Mouse (Mus musculus): ENCODE results near the gene Xpo4.
"Not testable (repeated sequence)": the region's sequence is repeated elsewhere in the genome, so short reads cannot be mapped to it uniquely, and the experiment has no call there.

Gene Xpo4

DNA sequence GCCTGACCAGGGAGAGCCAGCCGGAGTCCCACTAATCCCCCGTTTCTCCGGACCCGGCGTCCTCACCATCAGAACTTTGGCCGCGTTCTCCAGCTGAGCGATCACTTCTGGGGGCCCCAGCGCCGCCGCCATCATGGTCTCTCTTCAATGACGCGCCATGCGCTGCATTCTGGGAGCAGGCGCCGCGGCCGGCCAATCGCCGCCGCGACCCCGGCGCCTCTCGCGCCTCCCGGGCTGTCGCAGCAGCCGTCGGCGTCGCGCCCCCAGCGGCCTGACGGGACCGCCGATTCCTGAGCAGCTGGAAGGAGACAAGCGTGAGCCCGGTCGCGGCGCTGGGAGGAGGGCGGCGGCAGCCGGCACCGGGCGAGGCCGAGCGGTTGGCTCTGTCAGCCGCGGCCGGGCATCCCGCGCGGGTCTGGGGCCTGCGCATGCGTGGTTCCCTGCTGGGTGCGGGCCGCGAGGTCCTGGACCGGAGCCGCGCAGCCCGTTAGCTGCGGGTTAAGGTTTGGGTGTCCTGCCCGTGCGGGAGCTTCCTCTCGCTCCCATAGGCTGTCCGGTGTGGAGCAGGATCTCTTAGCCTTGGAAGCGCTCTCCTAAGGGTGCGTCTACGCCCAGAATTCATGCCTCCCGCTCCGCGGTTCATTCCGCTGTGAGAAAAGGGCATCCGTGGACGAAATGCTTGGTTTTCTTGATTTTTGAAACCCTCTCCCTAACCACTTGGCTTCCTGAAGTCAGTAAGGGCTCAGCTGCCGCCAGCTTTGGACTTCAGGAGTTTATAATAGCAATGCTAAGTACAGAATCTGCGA is at the start of gene Xpo4:
Gene Xpo4, minus strand, starts transcription at position 609 of the 806 bp plus-strand sequence.
- peak; percentile 90 for DNase-seq

DNA sequence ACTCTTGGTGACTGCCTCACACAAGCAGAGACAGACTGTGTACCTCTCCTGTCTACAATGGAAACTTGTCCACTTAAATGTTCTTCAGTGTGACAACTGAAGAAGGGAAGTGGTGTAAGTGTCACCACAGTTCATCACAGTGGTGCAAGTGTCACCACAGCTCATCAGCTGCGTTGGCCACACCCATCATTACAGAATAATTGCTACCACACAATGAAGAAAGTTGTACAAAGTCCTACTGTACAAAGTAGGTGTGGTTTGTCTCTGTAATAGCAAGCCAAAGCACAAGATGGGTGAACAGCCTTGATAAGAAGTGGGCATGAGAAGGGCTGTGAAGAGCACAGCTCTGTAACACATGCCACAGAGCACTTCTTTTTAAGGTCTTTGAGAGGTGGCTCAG is 47.7 kb upstream of the Xpo4 start:
- no peak for DNase-seq

DNA sequence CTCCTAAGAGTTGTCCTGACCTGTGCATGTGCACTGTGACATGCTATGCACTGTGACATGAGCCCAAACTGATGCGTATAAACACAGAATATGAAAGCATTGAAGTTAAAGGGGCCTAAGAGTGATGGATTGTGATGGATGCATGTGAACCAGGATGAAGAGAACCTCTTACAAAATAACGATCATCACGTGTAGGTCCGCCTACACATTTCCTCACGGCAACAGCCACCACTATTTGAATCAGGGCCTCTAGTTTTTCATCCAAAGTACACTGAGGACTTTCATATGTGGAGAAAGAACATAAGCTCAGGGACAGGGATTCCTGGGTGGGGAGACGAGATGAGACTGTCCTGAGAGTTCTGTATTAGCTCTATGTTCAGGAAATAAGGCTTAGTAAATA is 45.8 kb upstream of the Xpo4 start:
- DNase-seq: no peak

DNA sequence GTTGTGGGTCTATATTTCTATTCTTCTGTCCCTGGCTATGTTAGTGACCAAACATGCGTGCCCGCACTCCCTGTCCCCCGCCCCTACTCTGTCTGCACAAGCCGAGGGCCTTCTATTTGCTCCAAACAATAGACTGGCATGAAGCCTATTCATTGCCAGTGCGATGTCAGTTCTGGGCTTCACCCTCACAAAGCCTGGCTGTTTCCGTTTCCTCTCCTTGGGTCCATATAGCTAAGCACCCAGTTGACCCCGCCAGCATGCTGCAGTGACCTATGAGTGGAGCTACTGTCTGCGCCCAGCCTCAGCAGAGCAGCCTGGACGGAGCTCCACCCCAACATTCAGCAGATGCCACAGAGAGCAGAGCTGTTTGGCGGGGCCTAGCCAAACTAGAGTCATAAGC is 43.9 kb upstream of the Xpo4 start:
- DNase-seq: peak; percentile 63

DNA sequence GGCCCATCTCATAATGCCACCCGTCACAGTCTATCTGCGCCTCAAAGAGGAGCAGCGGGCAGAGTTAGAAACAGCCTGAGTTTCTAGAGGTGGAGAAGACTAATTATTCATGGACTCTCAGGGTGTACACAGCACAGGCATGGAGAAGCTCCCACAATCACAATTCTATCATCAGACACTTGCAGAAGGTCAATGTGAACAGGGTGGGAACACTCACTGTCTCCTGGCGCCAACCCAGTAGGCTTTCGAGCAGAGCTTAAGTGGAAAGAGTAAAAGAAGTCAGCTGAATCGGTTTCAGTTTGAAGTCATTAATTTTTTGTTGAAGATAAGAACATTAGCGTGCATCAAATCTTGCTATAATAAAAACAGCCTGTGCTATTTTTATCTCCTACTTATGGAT is 43.4 kb upstream of the Xpo4 start:
- peak; percentile 48 for DNase-seq

DNA sequence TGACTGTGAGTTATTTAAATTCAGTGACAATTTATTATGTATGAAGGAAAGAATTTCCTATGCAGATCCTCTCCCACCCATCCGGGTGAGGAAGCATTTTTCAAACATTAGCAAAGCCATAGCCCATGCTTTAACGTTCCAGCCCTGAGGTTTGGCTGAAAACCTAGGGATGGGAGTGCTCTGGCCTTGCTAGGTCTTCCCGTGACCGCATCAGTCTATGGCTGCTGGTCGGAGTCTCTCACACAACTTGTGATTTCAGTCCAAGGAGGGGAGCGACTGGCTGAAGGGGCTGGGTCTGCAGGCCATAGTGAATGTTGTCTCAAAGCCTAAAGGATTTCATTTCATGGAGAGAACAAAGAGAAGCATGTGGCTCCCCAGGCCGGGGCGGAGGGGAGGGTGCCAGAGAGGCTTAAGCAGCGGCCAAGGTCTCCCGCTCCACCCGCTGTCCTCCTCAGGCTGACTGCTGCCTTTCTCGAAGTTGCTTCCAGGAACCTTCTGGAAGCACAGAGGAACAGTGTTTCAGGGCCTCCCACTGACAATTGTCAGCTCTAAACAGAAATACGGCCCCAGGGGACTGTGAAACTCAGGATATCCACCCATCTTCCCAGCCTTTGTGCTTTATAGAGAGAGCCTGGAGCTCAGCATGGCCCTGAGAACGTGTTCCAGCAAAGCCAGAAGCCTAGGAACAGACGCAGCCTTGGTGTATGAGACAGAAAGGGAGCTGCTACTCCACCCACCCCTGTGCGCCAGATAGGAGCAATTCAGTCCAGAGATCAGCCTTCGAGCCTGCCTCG is 42.1 kb upstream of the Xpo4 start:
- peak; percentile 48 for DNase-seq

DNA sequence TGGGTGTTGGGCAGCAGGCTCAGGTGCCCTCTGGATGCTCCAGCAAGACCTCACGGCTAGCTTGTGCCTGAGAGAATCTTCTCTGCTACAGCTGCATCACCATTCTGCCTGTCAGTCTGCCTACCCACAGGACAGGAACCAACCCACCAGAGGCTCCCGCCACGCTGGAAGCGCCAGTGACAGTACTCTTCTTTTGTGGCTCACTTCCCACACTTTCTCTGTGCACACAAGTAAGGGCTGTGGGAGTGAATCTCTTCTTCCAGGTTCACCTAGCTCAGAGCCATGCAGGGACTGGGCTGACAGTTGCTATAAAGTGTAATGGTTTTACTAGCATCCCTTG is 41.5 kb upstream of the Xpo4 start:
- no peak for DNase-seq

DNA sequence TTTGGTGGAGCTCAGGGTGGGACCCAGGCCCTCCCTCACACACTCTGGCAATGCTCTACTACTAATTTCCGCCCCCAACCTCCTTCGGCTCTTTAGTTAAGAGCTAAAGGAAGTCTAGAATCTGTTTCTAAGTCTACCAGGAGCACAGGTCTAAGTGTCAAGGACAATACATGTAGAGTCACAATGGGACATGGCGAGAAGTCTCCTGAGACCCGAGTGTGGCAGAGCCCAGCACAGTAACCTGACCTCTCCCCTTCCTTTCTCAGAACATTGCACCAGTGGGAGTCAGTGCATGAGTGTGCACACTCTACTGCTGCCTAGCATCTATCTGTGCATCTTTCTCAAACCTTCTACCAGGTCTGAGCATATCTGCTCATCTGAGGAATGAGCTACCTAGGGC is 40.5 kb upstream of the Xpo4 start:
- no peak for DNase-seq

DNA sequence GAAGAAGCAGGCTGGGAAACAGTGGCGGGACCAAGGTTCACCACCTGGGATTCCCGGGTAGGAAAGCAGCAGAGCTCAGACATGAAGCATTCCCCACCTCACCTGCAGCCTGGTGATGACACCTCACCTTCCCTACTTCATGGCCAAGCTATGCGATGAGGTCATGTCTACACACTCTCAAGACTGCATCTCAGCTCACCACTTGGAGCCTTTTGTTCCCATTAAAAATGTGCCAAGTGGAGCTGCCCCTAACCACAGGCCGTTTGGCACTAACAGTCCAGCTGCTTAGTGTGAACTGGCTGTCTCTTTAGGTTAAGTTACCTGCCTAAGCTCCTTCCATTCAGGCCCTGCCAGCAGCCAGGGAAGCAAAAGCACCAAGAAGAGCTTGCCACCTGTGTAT is 39.8 kb upstream of the Xpo4 start:
- no peak for DNase-seq

DNA sequence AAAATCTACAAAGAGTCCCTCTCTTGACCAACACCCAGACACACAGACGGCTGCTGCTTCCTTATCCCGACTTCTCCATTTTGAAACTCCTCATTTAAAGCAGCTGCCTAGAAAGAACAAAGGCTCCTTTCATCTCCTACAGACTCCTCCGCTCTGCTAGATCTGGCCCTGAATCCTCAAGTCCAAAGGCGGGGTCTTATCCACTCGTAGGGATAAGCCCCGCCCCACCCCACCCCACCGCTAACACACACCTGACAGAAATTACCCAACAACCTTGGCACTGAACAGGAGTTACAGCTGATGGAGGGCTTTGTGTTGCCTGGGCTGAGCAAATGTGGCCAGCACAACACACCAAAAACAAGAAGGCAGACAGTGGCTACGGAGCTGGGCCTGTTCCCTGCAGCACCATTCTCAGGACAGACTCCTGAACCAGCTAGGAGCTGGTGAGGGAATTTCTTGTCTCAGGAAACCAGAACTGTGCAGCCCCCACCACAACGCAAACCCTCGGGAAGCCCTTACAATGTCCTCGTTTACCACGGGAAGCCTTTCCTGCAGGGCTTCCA is 36.8 kb upstream of the Xpo4 start:
- DNase-seq: no peak

DNA sequence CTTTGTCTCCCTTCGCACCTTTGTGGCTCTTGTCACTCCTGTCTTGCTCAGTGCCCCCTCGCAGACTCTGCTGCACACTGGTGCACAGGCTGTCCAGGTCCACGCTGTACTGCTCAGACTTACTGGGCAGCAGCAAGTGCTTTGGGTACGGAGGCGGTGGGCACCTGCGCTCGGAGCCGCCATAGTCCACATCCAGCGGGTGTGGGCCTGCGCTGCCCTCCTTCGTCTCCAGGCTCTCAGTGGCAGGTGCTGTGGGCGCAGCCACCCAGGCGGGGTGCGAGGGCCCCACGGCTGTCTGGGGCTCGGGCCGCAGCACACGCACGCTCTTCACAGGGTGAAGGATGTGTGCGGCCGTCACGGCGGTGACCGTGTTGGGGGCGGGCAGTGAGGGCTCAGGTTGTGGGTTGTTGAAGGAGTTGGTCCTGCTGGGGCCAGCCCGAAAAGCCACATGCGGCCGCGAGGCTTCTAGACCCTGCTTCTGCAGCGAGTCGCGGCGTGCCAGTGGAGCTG is 34.3 kb upstream of the Xpo4 start:
- DNase-seq: no peak

DNA sequence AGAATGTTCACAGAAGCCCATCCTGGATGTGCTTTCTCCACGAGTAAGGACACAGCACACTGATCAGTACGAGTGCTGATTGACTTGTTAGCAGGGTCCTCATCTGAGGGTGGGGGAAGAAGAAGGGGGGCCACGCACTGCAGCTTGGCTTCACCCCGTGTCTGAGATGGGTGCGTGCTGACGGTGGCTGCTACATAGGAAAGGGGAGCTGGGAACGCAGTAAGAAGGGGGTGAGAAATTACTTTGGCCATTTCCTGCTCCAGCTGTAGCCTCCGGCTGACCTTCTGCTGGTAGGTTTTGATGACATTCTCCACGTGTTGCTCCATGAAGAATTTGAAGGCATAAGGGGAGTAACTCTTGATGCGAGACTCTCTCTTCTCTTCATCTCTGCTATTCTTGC is 33.8 kb upstream of the Xpo4 start:
- DNase-seq: no peak

DNA sequence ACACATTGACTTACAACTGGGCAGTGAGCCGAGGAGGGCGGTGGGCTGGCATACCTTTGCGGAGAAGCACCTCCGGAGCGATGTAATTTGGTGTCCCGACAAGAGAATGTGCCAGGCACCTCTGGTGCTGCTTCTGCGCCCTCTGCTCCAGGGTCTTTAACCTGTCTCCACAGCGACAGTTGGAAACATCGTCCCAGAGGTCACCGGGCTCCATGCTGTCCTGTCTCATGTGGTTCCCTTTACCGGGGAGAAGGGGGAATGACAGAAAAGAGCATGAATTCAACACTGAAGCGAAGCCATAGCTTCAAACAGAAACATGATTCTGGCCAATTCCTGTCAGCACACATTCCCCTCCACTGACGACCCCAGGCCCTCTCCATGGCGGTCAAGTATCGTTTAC is 30.8 kb upstream of the Xpo4 start:
- no peak for DNase-seq

DNA sequence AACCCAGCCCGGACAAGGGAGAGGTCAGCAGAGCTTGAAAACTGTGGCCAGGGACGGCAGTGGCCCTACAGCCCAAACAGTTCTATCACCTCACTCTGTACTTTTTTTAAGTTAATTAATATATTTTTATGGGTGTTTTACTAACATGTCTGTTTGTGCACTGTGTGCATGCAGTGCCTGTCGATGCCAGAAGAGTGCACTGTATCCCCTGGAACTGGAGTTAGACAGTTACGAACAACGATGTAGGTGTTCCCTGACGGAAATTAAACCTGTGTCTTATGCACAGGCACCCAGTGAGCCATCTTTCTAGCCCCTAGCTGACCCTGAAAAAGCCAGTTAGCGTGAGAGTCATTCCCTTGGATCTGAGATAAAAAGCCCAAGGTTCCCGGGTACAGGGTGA is 30.3 kb upstream of the Xpo4 start:
- no peak for DNase-seq

DNA sequence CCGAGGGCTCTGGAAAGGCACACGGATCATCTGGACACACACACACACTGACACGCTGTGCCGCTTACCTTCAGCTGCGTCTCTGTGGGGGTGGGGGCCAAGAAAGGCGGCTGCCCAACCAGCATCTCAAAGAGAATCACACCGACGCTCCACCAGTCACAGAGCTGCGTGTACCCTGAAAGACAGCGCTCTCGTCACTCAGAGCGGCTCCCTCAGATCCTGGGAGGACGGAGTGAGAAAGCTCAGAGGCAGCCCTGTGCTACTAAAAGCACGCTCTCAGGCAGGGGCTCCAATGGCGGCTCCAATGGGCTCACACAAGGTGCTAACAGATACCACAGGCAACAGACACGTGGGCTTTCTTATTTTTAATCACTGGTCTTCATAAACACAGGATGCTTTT is 29.0 kb upstream of the Xpo4 start:
- DNase-seq: no peak

DNA sequence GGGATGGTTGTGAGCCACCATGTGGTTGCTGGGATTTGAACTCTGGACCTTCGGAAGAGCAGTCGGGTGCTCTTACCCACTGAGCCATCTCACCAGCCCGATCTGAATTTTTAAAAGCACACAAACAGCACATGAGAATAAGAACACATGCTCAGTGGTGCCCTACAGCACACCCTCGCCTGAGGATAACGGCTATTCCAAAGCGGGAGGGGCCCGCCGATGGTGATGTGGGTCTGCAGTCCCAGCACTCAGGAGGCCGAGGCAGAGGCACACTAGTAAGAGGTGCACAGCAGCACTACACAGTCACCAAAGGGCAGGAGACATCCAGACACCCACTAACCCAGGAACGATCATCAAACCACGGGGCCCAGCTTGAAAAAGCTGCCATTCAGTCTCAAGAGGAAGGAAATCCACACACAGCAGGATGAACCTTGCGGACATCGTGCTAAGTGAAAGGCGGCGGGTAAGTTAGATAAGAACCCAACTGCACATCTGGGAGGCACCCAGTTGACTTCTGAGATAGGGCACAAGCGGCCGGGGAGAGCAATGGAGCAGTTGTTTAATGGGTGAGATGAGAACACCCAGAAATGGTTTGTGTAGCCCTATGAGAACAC is 27.4 kb upstream of the Xpo4 start:
- DNase-seq: no peak

DNA sequence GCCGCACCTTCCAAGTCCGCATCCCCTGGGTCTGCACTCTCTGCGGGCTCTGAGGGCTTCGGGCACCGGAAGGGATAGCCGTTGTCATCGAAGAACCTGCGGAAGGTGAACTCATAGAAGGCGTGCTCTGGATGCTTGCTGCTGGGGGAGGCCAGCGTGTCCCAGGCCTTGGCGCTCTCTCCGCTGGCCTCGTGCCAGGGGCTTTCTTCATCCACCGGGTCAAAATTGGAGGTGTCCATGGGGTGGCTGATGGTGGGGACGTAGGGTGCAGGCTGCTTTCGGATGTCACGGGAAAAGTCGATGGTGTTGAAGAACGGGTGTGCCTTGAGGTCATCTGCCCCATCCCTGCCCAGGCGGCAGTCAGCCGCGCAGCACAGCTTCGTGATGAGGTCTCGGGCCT is 26.1 kb upstream of the Xpo4 start:
- DNase-seq: no peak

DNA sequence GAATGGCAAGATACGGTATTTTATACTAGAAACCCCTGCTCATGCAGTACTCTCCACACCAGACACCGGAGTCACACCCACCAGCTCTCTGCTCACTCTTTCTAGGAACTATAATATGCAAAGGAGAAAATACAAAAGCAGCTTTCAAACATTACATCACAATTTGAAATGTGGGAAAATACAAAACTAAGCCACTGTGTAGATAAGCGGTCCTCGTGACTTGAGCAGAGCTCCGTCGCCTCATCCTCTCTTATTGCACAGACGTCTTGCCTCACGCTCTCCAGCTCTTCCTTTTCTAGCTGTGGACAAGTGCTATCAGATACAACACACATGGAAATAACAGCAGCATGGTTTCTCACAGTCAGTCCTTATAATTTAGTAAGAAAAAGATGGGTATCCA is 25.5 kb upstream of the Xpo4 start:
- no peak for DNase-seq

DNA sequence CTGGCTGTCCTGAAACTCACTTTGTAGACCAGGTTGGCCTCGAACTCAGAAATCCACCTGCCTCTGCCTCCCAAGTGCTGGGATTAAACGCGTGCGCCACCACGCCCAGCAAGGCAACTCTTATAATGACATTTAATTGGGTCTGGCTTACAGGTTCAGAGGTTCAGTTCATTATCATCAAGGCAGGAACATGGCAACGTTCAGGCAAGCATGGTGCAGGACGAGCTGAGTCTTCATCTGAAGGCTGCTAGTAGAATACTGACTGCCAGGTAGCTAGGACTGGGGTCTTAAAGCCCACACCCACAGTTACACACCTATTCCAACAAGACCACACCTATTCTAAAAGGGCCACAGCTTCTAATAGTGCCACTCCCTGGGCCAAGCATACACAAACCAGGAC is 22.8 kb upstream of the Xpo4 start:
- DNase-seq: not testable (repeated sequence)

DNA sequence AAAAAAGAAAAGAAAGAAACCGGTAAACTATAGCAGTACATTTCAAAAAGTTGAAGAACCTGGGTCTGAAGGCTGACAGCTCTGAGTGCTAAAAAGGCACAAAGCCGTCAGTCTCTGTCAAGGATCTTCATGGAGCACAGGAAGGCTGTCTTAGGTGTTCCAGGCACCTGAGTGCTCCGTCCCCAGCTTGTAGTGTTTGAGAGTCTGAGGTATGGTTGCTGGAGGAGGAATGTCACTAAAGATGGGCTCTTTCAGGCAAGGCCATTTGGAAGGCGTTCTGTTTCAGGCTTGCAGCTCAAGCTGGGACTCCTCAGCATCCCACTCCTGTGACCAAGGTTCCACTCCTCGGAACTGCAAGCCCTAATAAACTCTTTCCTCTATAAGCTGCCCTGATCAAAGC is 22.2 kb upstream of the Xpo4 start:
- DNase-seq: no peak

DNA sequence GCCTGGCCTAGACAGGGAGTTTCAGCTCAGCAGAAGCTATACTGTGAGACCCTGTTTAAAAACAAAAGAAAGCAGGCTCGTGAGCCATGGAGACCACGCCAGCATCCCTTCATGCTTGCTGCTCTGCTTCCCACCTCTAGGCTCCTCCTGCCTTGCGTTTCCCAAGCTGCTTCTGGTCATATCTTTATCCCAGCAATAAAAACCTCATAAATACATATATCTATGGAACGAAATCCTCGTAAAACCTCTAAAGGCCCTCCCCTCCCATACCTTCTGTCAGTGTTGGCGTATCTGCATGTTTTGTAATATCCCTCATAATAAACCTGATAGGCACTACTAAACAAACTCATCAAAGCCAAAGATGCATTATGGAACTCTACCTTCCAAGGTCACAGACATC is 21.4 kb upstream of the Xpo4 start:
- no peak for DNase-seq

DNA sequence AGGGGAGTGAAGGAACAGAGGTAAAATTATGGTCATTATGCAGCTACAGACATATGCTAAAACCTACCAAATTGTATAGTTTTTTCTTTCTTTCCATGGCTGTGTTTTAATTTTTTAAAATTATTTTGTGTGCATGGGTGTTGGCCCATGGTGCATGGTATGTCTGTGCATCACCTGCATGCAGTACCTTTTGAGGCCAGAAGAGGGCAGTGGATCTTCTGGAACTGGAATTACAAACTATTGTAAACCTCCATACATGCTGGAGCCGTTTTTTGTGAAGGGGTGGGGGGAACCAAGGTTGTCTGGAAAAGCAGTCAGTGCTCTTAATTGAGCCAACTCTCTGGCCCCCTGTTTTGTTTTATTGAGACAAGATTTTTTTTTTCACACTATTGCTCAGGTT is 19.3 kb upstream of the Xpo4 start:
- peak; percentile 76 for DNase-seq

DNA sequence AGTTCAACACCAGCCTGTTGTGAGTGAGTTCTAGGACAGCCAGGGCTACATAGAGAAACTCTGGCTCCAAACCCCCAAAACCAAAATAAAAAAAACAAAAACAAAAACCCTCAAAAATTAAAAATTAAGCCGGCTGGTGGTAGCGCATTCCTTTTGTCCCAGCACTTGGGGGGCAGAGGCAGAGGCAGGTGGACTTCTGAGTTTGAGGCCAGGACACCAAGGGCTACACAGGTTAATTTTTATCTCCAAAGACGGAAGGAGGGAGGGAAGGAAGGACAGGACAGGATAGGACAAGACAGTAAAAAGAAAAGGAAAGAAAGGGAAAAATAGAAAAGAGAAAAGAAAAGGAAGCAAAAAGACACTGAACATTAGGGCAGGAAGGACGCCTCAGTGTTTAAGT is 17.5 kb upstream of the Xpo4 start:
- DNase-seq: no peak
